Mouse (Mus musculus): ENCODE data around the gene G3bp2. TPM values are rescaled to one million over a fixed set of nuclear protein-coding genes. Genes with fewer than 3 reads are reported as not detected.
"Not testable (repeated sequence)": the region's sequence is repeated elsewhere in the genome, so short reads cannot be mapped to it uniquely, and the experiment has no call there.

G3bp2 gene
- 275 and 289 TPM in 2 replicates for polyA plus RNA-seq (2014; fragmentation: Nextera tagmentation; extraction: Ambion mirVana)

GRCm38 (mm10) chr5:92083417-92084038, at the start of gene G3bp2:
G3bp2 (minus strand) TSS chr5:92083719.
- ATAC-seq (replicated peaks; ENCODE audit: insufficient number of reproducible peaks, low FRiP score, low TSS enrichment, low read depth), result peak; percentile 98
- Histone ChIP-seq H3K36me3 (replicated peaks; ENCODE audit: control insufficient read depth, insufficient read depth, low read depth, low read length) (no peaks in the 10 kb centered on the region), H3K27me3 (ENCODE audit: control insufficient read depth, insufficient read depth, low read length) (no peaks in the 10 kb centered on the region), H3K9me3 (replicated peaks; ENCODE audit: control insufficient read depth, low read length) (no peaks in the 10 kb centered on the region), H3K9ac (replicated peaks; ENCODE audit: low read length) (peak within 1 kb of the TSS; percentile 97), H3K4me2 (ENCODE audit: low read depth, low read length) (peak within 1 kb of the TSS; percentile 58), H3K4me1 (ENCODE audit: control insufficient read depth, insufficient read depth, low read length) (peaks cover 2% of the 10 kb centered on the region; the same call in 1 of the 2 replicates), H3K4me3 (ENCODE audit: low read depth, low read length) (peak within 1 kb of the TSS; percentile 97), H3K27ac (replicated peaks; ENCODE audit: low read depth, low read length) (peak within 1 kb of the TSS; percentile 97)
- under 1% methylated on average over 63 of the region's 65 CpGs for WGBS
- DNase-seq (ENCODE audit: low spot score), result peak; percentile 98

- not testable (repeated sequence) for H3K27me3 ChIP-seq (ENCODE audit: control insufficient read depth, insufficient read depth, low read length); H3K36me3 ChIP-seq (replicated peaks; ENCODE audit: control insufficient read depth, insufficient read depth, low read depth, low read length); H3K9ac ChIP-seq (replicated peaks; ENCODE audit: low read length); H3K9me3 ChIP-seq (replicated peaks; ENCODE audit: control insufficient read depth, low read length); H3K27ac ChIP-seq (replicated peaks; ENCODE audit: low read depth, low read length); H3K4me3 ChIP-seq (ENCODE audit: low read depth, low read length); H3K4me2 ChIP-seq (ENCODE audit: low read depth, low read length); H3K4me1 ChIP-seq (ENCODE audit: control insufficient read depth, insufficient read depth, low read length); ATAC-seq (replicated peaks; ENCODE audit: insufficient number of reproducible peaks, low FRiP score, low TSS enrichment, low read depth); DNase-seq (ENCODE audit: low spot score)
- WGBS, result 71% methylated on average over 4 of the region's 4 CpGs
Measured at GRCm38 (mm10) chr5:92133006-92133405, 49.5 kb upstream of the G3bp2 start.

DNA sequence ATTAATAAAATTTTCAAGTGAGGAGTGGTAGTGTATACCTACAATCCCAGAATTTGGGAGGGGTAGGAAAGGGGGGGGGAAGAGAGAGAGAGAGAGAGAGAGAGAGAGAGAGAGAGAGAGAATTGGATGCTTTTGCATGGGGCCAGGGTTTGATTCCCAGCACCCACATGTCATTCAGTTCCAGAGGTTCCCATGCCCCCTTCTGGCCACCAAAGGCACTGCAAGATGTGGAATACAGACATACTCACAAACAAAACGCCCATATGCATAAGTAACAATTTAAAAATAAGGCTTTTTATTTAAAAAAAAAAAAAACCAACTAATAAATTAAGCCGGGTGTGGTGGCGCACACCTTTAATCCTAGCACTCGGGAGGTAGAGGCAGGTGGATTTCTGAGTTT, 48.6 kb upstream of the G3bp2 start:
- ATAC-seq (replicated peaks; ENCODE audit: insufficient number of reproducible peaks, low FRiP score, low TSS enrichment, low read depth) (no peak), DNase-seq (ENCODE audit: low spot score) (no peak)
- Histone ChIP-seq H3K4me3 (ENCODE audit: low read depth, low read length) (no peak overlapping the region), H3K9ac (replicated peaks; ENCODE audit: low read length) (no peak overlapping the region), H3K27ac (replicated peaks; ENCODE audit: low read depth, low read length) (no peak overlapping the region), H3K36me3 (replicated peaks; ENCODE audit: control insufficient read depth, insufficient read depth, low read depth, low read length) (no peaks in the 10 kb centered on the region), H3K4me2 (ENCODE audit: low read depth, low read length) (no peak overlapping the region), H3K9me3 (replicated peaks; ENCODE audit: control insufficient read depth, low read length) (no peaks in the 10 kb centered on the region), H3K27me3 (ENCODE audit: control insufficient read depth, insufficient read depth, low read length) (no peaks in the 10 kb centered on the region), H3K4me1 (ENCODE audit: control insufficient read depth, insufficient read depth, low read length) (no peaks in the 10 kb centered on the region)
- WGBS, result 89% methylated on average over 4 of the region's 4 CpGs

DNA sequence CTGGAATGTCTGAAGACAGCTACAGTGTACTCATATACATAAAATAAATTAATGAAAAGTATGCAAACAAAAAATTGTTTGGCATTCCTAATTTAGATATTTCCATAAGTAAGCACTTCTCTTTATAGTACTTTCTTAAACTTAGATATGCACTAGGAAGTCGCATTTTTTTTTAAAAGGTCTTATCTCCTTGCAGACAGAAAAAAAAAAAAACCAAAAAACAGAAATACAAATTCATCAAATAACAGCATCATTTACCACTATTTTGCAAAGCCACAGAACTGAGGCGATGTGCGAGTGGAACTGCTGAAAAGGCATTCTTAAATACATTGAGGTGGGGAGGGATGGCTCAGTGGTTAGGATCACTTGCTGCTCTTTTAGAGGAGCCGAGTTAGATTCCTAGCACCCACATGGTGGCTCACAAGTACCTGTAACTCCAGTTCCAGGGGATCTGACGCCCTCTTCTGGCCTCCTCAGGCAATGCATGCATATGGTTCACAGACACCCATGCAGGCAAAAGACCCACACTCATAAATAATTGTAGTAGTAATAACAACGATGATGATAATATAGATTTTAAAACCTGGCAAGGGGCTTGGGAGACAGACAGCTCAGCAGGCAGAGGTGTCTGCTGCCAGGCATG, 46.6 kb upstream of the G3bp2 start:
- no peak for ATAC-seq (replicated peaks; ENCODE audit: insufficient number of reproducible peaks, low FRiP score, low TSS enrichment, low read depth)
- no peak overlapping the region for H3K27ac ChIP-seq (replicated peaks; ENCODE audit: low read depth, low read length)
- no peak overlapping the region for H3K9ac ChIP-seq (replicated peaks; ENCODE audit: low read length)
- H3K27me3 ChIP-seq (ENCODE audit: control insufficient read depth, insufficient read depth, low read length), result no peaks in the 10 kb centered on the region
- H3K4me3 ChIP-seq (ENCODE audit: low read depth, low read length), result no peak overlapping the region
- H3K4me1 ChIP-seq (ENCODE audit: control insufficient read depth, insufficient read depth, low read length), result no peaks in the 10 kb centered on the region
- DNase-seq (ENCODE audit: low spot score), result no peak
- no peaks in the 10 kb centered on the region for H3K36me3 ChIP-seq (replicated peaks; ENCODE audit: control insufficient read depth, insufficient read depth, low read depth, low read length)
- H3K4me2 ChIP-seq (ENCODE audit: low read depth, low read length), result no peak overlapping the region
- no peaks in the 10 kb centered on the region for H3K9me3 ChIP-seq (replicated peaks; ENCODE audit: control insufficient read depth, low read length)
- 91% methylated on average over 6 of the region's 6 CpGs for WGBS

DNA sequence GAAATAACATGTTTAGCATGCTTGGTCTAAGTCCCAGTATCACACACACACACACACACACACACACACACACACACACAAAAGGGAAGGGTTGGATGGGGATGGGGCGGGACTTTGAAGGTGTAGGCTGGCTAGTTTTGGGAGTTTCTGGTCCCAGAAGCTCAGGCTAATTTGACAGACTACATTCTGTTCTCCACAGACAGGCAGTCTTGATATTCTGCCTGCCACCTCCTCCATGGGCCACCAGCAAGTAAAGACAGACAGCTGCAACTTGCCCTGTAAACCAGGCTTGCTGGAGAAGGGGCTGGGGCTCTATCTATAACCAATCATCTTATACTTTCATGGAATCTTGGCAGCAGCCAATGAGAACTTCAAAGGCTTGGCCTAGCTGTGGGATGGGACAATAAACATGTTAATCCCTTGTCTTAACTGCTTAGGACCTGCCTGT, 45.8 kb upstream of the G3bp2 start:
- H3K27ac ChIP-seq (replicated peaks; ENCODE audit: low read depth, low read length), result no peak overlapping the region

GRCm38 (mm10) chr5:92128570-92128969, 45.1 kb upstream of the G3bp2 start:
- Histone ChIP-seq H3K4me3 (ENCODE audit: low read depth, low read length) (no peak overlapping the region), H3K36me3 (replicated peaks; ENCODE audit: control insufficient read depth, insufficient read depth, low read depth, low read length) (no peaks in the 10 kb centered on the region), H3K27me3 (ENCODE audit: control insufficient read depth, insufficient read depth, low read length) (no peaks in the 10 kb centered on the region), H3K9ac (replicated peaks; ENCODE audit: low read length) (no peak overlapping the region), H3K9me3 (replicated peaks; ENCODE audit: control insufficient read depth, low read length) (no peaks in the 10 kb centered on the region), H3K4me1 (ENCODE audit: control insufficient read depth, insufficient read depth, low read length) (no peaks in the 10 kb centered on the region), H3K27ac (replicated peaks; ENCODE audit: low read depth, low read length) (no peak overlapping the region), H3K4me2 (ENCODE audit: low read depth, low read length) (no peak overlapping the region)
- DNase-seq (ENCODE audit: low spot score) (peak; percentile 59), ATAC-seq (replicated peaks; ENCODE audit: insufficient number of reproducible peaks, low FRiP score, low TSS enrichment, low read depth) (peak; percentile 63)
- 15% methylated on average over 8 of the region's 8 CpGs for WGBS

More for the DNA sequence above, 45.8 kb upstream of the G3bp2 start:
- 64% methylated on average over 1 of the region's 1 CpGs for WGBS
- Histone ChIP-seq H3K4me2 (ENCODE audit: low read depth, low read length) (no peak overlapping the region), H3K9me3 (replicated peaks; ENCODE audit: control insufficient read depth, low read length) (no peaks in the 10 kb centered on the region), H3K36me3 (replicated peaks; ENCODE audit: control insufficient read depth, insufficient read depth, low read depth, low read length) (no peaks in the 10 kb centered on the region), H3K9ac (replicated peaks; ENCODE audit: low read length) (no peak overlapping the region), H3K4me3 (ENCODE audit: low read depth, low read length) (no peak overlapping the region), H3K27me3 (ENCODE audit: control insufficient read depth, insufficient read depth, low read length) (no peaks in the 10 kb centered on the region), H3K4me1 (ENCODE audit: control insufficient read depth, insufficient read depth, low read length) (no peaks in the 10 kb centered on the region)
- ATAC-seq (replicated peaks; ENCODE audit: insufficient number of reproducible peaks, low FRiP score, low TSS enrichment, low read depth) (no peak), DNase-seq (ENCODE audit: low spot score) (no peak)

DNA sequence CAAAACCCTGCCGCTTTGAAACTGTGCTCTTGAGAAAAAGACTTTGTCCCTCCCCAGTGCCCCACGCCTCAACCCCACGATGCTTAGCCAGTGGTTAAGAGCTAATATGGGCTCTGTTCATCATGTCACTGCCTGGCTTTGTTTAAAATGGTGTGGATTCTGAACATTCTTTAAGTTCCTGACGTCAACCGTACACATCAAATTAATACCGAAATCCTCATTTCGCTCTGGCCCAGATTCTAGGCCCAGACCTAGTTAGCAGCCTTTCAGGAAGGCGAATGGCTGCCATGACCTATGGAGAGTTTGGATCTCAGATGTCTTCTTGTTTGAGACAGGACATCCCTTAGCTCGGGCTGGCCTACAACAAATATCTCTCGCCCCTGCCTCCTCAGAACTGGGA, 44.2 kb upstream of the G3bp2 start:
- Histone ChIP-seq H3K4me2 (ENCODE audit: low read depth, low read length) (no peak overlapping the region), H3K27me3 (ENCODE audit: control insufficient read depth, insufficient read depth, low read length) (no peaks in the 10 kb centered on the region), H3K9me3 (replicated peaks; ENCODE audit: control insufficient read depth, low read length) (no peaks in the 10 kb centered on the region), H3K9ac (replicated peaks; ENCODE audit: low read length) (no peak overlapping the region), H3K36me3 (replicated peaks; ENCODE audit: control insufficient read depth, insufficient read depth, low read depth, low read length) (no peaks in the 10 kb centered on the region), H3K4me3 (ENCODE audit: low read depth, low read length) (no peak overlapping the region), H3K4me1 (ENCODE audit: control insufficient read depth, insufficient read depth, low read length) (no peaks in the 10 kb centered on the region), H3K27ac (replicated peaks; ENCODE audit: low read depth, low read length) (no peak overlapping the region)
- 85% methylated on average over 10 of the region's 10 CpGs for WGBS
- no peak for ATAC-seq (replicated peaks; ENCODE audit: insufficient number of reproducible peaks, low FRiP score, low TSS enrichment, low read depth)
- no peak for DNase-seq (ENCODE audit: low spot score)

- Histone ChIP-seq H3K27ac (replicated peaks; ENCODE audit: low read depth, low read length) (no peak overlapping the region), H3K4me2 (ENCODE audit: low read depth, low read length) (no peak overlapping the region), H3K4me3 (ENCODE audit: low read depth, low read length) (no peak overlapping the region; the same call in 1 of the 2 replicates), H3K36me3 (replicated peaks; ENCODE audit: control insufficient read depth, insufficient read depth, low read depth, low read length) (no peaks in the 10 kb centered on the region), H3K9ac (replicated peaks; ENCODE audit: low read length) (no peak overlapping the region; the same call in 1 of the 2 replicates), H3K27me3 (ENCODE audit: control insufficient read depth, insufficient read depth, low read length) (no peaks in the 10 kb centered on the region), H3K4me1 (ENCODE audit: control insufficient read depth, insufficient read depth, low read length) (no peaks in the 10 kb centered on the region), H3K9me3 (replicated peaks; ENCODE audit: control insufficient read depth, low read length) (no peaks in the 10 kb centered on the region)
- ATAC-seq (replicated peaks; ENCODE audit: insufficient number of reproducible peaks, low FRiP score, low TSS enrichment, low read depth), result no peak
- 66% methylated on average over 9 of the region's 9 CpGs for WGBS
- DNase-seq (ENCODE audit: low spot score), result no peak
Measured at GRCm38 (mm10) chr5:92127141-92127625, 43.7 kb upstream of the G3bp2 start.
